Mouse (Mus musculus) thymus, postnatal 4 days (tissue): ENCODE measurements around the gene Pcsk4.

Experiments used
- DNase-seq: peaks from one replicate; pipeline ENCODE4 v3.0.0; 2021

Gene Pcsk4

DNA sequence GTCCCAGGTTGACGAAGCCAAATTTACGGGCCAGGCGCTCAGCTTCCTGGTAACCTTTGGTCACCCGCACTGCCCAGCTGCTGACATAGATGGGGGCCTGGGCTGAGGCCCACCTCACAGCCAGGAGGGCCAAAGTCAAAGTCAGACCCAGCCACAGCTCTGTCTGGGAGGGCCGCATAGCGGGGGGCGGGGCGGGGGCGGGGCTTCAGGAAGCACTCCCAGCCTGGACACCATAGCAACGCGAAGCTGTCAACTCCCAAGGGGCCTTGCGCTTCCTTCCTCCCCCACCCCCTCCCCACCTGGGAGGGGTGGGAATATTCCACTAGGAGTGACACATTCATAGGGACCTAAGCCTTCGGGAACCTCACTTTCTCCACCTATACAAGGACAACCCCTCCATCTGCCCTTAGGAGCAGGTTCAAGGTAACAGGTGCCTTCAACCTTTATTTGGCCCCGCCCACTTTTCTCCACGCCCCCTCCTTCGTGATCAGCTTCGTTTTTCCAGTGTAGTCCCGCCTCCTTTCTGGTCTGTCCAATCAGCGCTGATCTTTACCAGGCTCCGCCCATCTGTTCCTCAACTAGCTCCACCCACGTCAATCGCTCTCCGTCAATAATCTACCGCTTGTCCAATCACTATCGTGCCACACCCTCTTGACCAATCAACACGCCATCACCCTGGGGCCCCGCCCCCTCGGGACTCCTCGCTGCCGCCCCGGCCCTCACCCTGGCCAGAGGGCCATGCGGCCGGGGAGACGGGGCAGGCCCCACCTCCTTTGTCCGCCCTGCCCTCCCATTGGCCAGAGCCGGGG, at the start of gene Pcsk4, which contains the start of gene Reep6:
Gene Pcsk4, minus strand, starts transcription at position 226 of the 809 bp plus-strand sequence.
Gene Reep6, plus strand, starts transcription at position 681 of the 809 bp plus-strand sequence.
- peak; percentile 85 for DNase-seq

DNA sequence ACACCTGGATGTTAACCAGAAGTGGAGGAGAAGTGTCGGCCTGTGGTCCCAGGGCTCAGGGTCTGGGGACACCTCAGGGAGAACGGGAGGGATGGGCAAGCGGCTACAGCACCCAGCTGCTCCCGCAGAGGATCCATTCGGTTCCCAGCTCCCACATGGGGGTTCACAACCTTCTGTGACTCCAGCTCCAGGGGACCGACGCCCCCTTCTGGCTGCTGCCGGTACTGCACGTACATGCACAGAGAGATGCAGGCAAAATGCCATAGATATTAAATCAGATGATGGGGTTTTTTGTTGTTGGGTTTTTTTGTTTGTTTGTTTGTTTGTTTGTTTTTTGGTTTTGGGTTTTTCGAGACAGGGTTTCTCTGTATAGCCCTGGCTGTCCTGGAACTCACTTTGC, 48.4 kb upstream of the Pcsk4 start:
- peak; percentile 70 for DNase-seq

DNA sequence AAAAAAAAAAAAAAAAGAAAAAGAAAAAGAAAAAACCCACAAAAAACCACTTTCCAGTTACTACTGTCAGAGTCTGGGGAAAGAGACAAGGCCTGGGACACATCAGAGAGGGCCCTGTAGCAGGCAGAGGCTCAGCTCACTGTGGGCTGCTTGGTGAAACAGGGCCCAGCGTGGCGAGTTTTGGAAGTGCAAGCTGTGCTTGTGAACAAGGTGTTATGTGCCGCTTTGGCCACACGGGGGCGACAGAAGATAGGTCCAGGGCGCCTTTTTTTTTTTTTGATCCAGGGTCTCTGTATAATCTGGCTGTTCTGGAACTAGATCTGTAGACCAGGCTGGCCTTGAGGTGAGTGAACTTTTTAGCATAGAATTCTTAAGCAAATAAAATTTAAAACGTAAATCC, 46.9 kb upstream of the Pcsk4 start:
- peak; percentile 97 for DNase-seq

DNA sequence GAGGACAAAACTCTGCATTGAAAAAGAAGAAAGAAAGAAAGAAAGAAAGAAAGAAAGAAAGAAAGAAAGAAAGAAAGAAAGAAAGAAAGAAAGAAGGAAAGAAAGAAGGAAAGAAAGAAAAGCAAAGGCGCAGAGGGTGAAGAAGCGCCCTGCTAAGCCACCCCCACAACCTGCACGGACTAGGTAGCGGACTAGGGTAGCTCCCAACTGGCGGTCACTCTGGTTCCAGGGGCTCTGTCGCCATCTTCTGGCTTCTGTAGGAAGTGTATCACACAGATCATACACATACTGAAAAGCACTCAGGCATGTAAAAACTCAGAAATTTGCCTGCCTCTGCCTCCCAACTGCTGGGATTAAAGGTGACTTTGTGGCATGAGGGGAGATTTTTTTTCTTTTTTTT, 44.8 kb upstream of the Pcsk4 start:
- peak; percentile 84 for DNase-seq

DNA sequence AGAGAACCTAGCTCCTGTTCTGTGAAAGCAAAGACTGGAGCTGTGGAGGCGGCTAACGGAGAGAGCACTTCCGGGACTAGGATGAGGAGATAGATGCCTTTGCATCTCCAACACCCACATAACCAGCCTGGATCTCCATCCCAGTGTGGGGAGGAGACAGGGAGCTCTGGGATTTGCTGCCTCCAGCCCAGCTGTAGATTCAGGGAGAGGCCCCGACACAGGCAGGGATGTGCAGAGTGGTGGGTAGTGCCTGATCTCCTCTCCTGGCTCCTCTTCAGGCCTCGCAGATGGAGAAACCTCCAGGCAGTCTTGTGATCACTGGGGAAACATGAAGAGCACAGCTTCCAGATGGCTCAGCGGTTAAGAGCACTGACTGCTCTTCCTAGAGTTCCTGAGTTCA, 43.4 kb upstream of the Pcsk4 start:
- DNase-seq, result no peak

DNA sequence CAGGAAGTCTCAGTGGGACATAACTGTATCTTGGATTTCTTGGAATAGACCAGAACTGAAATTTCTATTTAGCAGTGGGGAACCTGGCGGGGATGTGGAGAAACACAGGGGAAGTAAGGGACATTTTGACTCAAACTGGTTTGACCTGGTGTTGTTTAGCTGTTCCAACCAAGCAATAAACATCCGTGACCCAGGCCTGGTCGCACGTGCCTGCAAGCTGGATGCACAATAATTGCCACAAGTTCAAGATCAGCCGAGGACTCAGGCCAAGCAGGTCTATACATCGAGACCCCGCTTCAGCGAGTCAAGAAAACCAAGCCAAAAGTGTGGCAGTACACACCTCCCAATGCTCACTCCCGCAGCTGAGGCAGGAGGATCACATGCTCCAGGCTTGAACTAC, 42.7 kb upstream of the Pcsk4 start:
- DNase-seq, result no peak

DNA sequence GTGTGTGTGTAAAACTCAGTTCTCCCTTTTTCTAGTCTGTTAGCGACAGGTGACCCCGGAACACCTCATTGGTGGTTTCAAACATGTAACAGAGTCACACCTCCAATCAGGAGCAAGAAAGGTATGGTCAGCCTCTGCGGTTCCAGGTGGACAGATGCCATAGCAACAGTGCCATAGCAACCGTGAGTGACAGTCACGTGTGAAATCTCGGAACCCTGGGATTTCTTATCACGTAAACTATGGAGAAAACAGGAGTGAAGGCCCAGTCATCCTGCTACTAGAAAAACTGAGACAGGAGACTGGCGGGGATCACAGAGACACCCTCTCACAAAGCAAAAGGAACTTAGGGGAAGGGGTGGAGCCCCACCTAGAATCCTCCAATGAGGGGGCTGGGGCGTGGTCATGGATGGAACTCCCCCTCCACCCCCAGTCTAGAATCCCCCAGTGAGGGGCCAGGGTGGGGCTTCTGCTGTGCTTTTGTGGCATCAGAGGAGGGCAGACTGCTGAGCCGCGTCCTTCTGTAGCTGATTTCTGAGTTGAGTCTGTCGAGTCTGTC, 42.2 kb upstream of the Pcsk4 start:
- DNase-seq, result peak; percentile 86

DNA sequence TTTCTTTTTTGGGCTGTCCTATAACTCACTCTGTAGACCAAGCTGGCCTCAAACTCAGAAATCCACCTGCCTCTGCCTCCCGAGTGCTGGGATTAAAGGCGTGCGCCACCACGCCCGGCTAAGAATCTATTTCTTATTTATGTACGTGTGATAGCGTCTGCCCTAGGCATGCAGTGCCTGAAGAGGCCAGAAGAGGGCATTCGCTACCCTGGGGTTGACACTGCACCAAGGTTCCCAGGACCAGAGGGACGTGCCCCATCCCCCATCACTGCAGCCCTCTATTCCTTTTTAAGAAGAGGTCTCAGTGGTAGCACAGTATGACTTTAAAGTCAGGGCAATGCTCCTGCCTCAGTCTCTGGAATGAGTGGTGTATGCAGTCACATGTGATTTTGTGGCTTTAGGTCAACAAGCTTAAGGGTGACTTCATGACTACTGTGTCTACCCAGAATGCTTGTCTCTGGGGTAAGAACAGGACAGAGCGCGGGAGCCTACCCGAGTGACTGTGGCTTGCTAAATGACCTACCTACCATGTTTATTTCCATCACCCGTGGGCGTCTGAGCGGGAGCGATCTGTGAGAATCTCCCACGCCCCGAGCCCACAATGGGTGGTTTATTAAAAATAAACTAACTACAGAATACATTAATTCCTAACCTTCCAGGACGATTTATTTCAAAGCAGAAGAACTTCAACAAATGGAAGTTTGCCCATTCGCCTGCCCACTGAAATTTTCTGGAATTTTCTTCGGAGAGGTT, 40.9 kb upstream of the Pcsk4 start:
- DNase-seq, result peak; percentile 68

DNA sequence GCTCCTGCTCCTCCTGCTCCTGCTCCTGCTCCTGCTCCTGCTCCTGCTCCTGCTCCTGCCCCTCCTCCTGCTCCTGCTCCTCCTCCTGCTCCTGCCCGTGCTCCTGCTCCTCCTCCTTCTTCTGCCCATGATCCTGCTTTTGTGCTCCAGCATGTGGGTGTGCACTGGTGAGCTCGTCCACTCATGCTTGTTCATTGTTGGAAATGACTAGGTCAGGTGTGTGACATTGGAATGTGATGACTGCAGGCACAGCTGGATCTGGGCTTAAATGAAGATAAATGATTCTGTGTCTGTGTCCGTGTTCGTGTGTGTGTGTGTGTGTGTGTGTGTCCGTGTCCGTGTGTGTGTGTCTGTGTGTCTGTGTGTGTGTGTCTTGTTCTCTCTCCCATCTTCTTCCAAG, 39.1 kb upstream of the Pcsk4 start:
- DNase-seq, result no peak

DNA sequence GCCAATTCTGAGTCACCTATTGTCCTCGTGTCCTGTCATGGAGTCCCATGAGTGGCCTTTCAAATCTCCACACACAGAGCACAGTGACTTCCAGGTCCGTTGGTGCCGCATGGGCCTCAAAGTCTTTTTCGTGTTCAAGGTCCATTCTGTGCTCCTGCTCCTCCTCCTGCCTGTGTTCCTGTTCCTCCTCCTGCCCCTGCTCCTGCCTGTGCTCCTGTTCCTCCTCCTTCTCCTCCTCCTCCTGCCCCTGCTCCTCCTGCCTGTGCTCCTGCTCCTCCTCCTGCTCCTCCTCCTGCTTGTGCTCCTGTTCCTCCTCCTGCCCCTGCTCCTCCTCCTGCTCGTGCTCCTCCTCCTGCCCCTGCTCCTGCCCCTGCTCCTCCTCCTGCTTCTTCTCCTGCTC, 38.7 kb upstream of the Pcsk4 start:
- DNase-seq, result no peak

DNA sequence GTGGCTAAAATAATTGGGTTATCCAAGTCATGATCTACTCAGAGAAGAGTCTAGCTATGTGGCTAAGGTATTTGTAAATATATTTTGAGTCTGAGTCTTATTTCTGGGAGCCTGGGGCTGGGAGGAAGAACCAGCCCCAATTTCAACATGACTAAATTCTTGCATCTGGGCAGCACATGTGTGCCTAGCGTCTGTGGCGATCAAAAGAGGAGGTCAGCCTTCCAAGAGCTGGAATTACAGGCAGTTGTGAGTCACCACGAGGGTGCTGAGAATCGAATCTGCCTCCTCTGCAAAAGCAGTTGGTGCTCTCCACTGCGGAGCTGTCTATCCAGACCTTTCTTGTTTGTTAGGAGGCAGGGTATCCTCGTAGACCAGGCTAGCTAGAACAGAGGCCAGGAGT, 36.4 kb upstream of the Pcsk4 start:
- DNase-seq, result no peak

DNA sequence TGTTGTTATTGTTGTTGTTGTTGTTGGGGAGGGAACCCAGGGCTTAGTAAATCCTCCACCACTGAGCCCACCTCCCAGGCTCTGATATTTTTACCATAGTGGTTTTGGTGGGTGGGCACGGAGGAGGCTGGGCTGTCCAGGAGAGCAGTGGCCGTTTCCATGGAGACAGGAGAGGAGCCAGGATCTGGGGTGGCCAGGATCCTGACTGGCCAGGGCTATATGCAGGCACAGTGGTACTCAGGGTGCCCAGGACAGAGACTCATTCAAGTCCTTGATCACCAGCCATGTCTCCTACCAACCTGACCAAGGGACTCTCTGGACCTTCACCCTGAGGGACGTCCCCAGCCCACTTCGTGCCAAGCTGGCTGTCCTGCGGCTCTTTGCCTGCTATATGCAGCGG, 34.4 kb upstream of the Pcsk4 start:
- no peak for DNase-seq

DNA sequence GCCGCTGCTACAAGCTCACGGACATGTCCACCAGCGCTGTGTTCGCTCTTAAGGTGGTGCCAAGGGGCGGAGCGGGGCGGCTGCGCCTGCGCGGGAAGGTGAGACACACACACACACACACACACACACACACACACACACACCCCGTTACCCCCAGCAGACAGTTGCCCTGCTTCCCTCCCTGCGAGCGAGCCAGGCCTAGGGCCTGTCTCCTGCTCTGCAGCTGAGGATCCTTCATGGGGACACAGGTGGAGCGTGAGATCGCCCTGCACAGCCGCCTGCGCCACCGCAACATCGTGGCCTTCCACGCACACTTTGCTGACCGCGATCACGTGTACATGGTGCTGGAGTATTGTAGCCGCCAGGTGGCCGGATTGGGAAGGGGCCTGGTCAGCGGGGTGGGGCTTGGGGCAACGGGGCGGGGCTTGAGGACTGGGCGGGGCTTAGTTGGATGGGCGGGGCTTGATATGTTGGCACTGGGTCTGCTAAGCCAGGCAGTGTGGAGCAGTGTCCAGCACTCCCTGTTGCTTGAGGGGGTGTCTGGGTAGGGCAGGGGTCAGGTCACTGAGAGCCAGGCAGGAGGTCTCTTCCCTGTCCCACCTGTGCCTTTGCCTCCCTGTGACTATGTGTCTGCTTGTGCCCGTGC, 28.8 kb upstream of the Pcsk4 start:
- DNase-seq, result no peak

DNA sequence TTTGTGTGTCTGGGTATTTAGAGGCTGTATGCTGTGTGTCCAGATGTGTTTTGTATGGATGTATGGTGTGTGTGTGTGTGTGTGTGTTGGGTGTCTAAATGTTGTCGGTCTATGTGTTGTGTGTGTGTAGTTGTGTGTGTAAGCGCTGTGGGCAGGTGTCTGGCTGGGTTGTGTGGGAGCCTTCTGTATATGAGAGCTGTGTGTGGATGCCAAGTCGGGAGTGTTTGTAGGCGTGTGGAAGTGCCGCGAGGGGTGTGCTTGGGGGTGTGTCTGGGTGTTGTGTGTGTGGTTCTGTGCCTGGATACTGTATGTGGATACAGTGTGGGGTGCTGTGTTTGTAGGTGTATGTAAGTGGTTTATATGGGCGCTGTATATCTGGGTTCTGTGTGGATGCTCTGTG, 28.0 kb upstream of the Pcsk4 start:
- no peak for DNase-seq

DNA sequence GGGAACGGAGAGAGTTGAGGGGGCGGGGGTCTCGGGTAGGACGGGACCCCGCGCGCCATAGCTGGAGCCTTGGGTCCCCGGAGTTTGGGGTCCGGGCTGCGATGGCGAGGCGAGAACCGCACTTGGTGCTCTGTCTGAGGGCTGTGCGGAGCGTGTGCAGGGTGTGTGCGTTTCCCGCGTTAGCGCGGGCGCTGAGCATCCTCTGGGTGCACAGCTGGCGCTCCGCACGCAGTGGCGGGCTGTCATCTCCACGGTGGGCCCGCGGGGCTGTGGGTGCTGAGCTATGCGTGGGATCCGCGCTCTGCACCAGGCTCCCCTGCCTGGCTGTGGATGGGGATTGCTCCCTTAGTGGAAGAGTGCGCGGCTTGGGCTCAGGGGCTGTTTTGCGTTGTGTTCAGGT, 27.4 kb upstream of the Pcsk4 start:
- DNase-seq, result no peak

DNA sequence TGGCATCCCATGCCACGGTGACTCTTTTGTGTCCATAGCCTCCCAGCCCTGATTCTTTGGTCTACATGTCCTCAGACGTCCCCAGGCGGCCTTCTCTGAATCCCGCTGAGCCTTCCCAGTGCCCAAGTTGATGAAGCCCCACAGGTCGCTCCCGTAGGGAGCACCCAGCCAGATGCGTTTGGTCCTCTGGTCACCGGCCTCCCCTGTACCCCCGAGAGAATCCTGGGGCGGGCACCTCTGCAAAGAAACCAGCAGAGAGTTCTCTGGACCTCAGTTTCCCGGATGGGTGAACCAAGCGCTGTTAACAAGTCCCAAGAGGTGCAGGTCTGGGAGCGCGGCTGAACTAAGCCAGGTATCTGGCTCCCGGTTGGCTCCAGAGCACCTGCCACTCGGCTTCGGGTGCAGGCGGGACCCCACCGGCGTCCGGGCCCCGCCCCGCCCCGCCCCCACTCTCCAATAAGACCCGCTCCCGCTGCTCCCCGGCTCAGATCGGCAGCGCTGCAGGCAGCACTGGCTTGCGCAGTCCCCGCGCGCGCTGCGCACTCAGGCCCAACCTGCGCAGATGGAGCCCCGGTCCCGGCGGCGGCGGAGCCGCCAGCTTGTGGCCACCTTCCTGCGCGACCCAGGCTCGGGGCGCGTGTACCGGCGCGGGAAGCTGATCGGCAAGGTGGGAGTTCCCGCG, 26.8 kb upstream of the Pcsk4 start, which contains the start of gene Plk5:
Gene Plk5, plus strand, starts transcription at position 459 of the 682 bp plus-strand sequence.
- DNase-seq, result peak; percentile 41

DNA sequence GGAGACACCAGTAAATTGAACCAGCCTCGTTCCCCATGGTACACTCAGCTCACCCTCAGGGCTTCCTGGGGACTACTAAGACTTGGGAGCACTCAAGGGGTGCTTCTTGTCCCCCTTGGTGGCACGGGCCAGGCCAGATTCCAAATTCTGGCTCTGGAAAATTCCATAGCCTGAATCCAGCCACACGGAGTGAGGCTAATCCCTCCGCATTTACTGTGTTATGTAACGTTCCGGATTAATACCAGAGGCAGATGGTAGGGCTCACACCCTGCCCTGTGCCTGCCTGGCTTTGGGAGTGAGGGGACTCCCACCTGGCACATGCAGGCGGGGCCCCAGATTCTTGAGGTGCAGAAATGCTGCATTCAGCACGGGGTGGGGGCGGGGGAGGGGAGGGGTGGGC, 26.1 kb upstream of the Pcsk4 start:
- DNase-seq, result no peak

DNA sequence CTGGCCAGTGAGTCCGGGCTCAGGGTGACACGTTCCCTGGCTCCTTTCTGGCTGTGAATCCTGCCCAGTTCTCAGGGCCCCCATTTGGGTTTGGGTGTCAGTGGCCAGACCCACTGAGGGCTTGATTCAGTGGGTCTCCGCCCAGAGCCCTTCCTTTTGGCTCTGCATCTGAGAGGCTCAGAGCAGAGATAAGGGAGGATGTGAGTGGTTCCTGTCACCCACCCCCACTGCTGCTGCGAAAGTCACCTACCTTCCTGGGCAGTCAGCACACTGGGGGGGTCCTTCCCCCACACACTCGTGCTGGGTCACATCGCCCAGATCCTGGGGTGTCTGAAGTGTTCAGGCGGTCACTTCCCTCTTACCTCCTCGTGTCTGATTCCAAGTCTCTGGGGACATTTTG, 23.4 kb upstream of the Pcsk4 start:
- no peak for DNase-seq

DNA sequence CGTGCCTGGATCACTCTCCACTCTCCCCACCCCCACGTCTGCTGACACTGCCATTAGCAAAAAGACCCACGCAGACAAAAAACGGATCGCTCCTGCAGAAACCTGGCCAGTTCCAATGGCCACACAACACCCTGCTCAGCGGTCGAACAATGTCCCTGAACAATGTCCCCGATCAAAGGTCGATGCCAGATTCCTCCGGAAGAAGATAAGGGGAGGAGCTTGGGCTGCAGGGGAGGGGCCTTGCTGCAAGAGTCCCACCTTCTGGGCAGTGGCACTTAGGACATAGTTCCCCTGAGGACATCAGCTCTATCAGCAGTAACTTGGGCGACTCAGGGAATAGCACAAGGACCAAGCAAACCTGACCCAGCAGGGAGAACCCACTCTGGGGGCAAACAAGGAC, 22.6 kb upstream of the Pcsk4 start:
- DNase-seq, result no peak

DNA sequence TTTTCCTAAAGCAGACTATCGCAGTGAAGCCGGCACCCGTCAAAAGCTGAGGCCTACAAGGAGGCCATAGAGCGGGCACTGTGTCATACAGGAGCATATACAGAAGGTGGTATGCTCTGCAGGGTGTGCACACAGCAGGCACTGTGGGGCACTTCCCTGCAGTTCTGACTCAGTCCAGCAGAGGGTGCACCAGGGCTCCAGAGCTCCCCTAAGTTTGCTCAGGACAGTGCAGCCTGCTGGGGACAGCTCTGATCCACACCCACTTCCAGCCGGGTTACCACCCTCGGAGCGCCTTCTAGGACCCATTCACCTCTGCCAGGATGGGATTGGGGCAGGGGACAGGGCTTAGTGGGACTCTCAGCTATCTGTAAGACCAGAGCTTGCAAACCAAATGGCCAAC, 21.0 kb upstream of the Pcsk4 start:
- DNase-seq, result peak; percentile 95

DNA sequence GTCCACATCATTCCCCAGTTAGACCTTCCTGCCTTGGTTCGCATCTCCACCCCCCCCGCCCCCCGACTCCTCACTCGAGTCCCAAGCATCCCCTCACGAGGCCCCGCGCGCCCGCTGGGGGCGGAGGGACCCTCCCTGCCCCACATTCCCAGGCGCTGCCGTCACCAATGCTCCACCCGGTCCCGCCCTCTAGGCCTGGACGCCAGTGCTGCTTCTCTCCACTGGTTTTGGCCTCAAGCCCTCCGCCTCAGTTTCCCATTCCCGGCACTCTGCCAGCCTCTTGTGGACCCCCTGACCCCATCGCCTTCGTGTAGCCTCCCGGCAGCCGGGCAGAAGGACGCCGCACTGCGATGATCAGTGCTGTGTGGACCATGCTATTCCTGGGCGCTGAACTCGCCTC, 19.7 kb upstream of the Pcsk4 start:
- peak; percentile 30 for DNase-seq

DNA sequence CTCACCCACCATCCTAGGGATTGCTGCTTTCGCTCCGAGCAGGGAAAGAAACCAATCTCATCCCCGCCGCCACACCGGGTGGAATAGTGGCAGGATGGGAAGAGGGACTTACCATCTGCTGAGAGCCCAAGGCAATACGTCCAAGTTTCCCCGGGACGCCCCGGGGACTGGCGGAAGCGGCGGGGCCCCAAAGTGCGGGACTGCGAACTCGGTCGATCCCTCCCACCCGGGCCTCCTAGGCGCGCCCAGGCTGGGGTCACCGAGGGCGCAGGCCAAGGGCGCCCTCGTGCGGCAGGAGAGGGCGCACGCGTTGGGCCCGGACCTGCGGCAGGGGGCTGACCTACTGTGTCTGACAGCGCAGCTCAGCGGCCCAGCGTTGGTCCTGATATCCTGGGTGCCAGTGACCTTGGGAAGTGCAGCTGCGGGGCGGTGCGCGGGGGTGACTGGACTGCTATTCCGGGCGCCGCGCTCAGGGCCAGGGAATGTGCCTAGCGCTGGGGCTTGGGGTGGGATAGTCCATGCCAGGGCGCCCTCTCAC, 19.0 kb upstream of the Pcsk4 start, which contains the start of gene Adamtsl5:
Gene Adamtsl5, minus strand, starts transcription at position 169 of the 538 bp plus-strand sequence.
- DNase-seq, result peak; percentile 84
